Mouse (Mus musculus): ENCODE results near the gene Pde1a.
"Not testable (repeated sequence)": the region's sequence is repeated elsewhere in the genome, so short reads cannot be mapped to it uniquely, and the experiment has no call there.

DNA sequence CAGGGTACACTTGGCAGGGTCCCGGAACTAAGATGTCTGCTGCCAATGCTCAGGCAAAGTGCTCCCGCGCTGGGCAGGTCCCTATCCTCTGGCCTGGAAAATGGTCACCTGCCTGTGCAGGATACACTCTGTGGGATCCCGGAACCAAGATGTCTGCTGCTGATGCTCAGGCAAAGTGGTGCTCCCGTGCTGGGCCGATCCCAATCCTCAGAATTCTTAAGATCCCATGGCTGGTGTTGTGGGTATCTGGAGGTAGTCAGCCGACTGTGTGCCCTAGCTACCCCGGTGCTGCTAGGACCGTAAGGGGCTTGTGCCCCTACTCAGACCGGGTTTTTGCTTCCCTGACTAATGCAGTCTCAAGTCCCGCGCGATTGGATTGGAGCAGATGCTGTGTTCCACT lies 281.9 kb downstream of the Pde1a start:
- not testable (repeated sequence) for TF ChIP-seq GATA1 (IDR thresholded peaks at IDR 0.05; ENCODE audit: borderline replicate concordance, low read length); FLI1 (IDR thresholded peaks at IDR 0.05; ENCODE audit: low read length)
